Mouse (Mus musculus) ES-Bruce4 (cell line): ENCODE measurements around the gene Abl2.

Experiments used
- CTCF ChIP-seq: IDR thresholded peaks from one replicate; pipeline ENCODE4 v1.8.1; 2011; ENCODE audit warnings: low read depth, low read length
- EP300 ChIP-seq: IDR thresholded peaks from 2 replicates; pipeline ENCODE4 v1.6.1; 2011; ENCODE audit warnings: low read depth, low read length; ENCODE audit not compliant: insufficient read depth

DNA sequence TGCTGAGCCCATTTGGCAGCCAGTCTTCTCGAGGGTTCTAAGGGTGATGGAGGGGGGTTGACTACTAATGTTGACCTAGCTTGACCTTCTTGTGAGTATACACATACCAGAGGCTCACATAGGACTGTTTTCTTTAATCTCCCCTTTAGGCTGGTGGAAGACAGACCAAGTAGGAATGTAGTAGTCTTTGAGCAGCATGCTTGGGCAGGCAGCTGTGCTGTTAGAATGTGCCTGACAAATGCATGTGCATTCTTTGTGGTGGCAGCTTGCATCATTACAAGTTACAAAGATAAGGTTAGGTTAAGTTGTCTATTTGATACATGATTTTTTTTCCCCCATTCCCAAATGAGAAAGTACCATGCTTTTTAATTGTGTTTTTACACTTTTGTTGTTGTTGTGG lies 31.8 kb downstream of the Abl2 start:
- TF ChIP-seq CTCF: no peak
- no peak for TF ChIP-seq EP300
